Mouse (Mus musculus) cerebellum, postnatal 36 days (tissue): ENCODE results near the gene Hrh1.
A peak's percentile ranks its signal among the peaks of the same experiment; 100 is the strongest.

Source experiments
- DNase-seq, 2 experiments: peaks; one replicate each; pipeline ENCODE4 v3.0.0; 2021 to 2022; ENCODE audit warnings: mixed read lengths in 2 of 2

The Hrh1 gene

DNA sequence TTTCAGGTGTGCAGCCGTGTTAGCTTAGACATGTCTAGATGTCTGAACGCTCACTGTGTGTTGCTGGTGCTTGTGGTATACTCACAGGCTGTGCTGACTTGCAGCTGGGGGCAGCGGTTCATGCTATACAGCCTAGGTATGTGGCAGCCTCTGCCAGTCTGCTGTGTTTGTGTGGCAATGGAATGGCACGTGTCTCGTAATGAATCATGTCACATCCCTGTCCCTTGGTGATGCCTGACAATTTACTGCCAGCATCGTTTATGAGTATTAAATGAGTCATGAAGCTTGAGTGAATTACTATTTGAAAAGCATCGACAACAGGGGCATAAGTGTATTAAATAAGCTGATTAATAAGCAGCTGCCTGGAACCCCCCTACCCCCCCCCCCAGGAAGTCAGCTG is 9.3 kb downstream of the Hrh1 start:
- DNase-seq: no peak

DNA sequence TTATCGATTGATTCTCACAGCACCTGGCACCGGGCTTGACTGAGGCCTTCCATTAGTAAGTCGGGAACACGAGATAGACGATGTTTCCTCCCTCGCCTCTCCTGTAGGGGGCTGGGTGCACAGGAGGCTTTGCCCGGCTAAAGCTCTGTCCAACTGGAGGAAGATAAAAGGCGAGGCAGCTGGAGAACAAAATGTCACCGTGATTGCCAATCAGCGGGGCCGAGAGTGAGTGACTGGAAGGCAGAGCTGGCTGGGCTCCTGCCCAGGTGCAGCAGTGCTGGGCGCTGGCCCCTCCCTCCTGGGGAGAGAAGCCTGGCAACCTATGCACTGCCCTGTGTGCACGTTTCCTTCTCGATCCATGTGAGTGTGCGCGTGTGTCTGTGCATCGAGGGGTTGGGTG is 10.5 kb downstream of the Hrh1 start:
- no peak for DNase-seq

DNA sequence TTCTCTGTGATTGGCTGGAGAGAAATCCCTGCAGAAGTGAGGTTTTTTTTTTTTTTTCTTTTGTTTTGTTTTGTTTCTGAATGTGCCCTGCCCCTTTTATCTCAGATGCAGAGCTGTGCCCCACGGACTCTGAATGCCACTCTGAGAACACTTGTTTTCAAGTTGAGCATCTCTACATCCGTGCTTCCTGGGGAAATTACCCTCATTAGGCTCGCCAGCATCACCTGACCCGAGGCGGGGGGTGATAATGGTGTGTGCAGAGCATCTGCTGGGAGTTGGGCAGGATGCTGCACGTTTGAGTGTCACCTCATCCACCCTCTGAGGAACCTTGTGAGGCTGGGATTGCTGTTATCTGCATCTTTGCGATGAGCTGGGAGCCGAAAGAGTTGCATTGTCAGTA is 14.2 kb downstream of the Hrh1 start:
- DNase-seq: no peak

DNA sequence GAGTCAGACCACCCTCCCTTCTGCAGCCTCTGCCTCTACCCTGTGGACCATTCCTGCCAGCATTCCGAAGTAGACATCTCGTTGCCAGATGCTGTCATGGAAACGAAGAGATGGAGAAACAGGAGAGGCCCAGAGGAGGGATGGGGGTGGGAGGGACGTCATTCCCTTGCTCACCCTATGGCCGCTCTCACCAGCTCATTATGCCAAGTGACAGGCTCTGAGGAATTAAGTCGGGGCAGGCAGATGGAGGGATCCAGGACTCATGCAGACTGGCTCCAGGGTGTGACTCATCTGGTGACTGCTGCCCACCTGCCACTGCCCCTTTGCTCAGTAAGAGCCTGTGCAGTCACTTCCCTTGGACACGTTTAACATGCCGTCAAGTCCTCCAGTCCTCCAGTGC is 16.8 kb downstream of the Hrh1 start:
- DNase-seq: no peak

DNA sequence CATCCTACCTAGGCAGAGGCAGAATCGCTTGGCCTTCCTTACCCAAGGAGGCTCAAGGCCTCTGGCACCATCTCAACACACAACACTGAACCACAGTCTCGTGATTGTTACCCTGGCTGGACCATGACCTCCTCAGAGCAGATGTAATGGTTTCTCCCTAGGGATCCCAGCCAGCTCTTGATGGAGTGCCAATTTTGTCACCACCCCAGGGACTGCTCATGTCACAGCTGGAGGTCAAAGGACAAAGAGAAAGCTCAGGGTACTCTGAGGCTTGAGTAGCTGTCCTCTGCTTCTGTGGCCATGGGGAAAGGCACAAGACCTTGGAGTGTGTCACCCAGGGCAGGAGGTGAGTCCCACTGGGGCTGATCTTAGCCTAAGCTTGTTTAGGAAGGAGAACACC is 20.3 kb downstream of the Hrh1 start:
- no peak for DNase-seq

DNA sequence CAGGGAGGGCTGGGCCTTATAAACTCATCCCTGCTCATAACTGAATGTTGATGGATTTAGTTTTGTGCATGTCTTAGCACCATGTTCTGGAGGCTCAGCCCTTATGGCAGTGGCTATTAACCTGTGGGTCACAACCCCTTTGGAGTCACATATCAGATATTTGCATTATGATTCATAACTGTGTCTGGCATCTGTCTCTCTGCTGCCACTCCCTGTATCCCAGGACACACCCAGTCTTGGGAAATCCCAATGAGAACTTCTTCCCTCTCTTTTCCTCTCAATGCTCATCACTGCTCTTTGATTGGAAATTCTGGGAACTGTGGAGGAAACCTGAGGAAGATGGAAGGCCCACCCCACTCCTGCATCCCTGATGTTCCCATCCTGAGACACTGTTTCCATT is 23.3 kb downstream of the Hrh1 start:
- DNase-seq: no peak

DNA sequence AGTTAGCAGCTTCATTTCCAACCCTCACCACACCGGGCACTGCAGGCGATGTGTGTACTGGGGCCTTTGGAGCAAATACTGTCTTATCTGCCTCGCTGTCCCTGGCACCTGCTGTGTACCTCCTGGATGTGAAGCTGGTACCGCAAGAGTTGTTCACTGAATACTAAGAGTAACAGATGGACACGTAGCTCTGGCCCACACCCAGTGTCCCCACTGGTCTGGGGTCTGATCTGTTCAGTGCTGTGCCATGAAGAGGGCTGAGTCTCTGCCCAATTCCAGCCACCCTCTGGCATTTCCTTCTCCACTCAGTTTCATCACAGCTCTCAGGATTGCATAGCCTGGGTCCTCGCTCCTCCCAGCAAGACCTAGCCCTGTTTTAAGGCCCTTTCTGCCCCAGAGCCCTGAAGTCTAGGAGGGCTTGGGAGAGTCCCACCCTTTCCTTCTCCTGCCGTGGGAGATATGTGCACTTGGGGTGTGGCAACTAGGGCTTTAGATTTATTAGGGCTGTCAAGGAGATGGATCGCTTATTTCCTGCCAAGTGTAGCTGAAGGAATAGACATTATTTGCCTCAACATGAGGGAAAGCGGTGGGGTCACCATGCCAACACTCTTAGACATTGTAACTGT is 25.4 kb downstream of the Hrh1 start:
- DNase-seq: no peak

DNA sequence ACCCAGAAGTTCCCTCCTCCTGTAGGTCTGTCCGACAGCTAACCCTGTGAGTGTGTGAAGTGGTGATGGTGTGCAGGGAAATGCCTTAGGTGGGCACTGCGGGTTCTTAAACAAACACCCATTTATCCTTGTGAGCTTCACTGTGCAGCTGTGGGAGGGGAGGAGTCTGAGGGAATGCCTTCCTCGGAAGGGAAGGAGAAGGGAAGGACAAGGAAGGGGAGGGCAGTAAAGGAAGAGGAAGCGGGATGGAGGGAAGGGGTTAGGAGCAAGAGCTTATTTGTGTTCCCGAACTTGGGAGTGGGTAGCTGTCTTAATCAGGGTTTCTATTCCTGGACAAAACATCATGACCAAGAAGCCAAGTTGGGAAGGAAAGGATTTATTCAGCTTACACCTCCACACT is 27.6 kb downstream of the Hrh1 start:
- no peak for DNase-seq

DNA sequence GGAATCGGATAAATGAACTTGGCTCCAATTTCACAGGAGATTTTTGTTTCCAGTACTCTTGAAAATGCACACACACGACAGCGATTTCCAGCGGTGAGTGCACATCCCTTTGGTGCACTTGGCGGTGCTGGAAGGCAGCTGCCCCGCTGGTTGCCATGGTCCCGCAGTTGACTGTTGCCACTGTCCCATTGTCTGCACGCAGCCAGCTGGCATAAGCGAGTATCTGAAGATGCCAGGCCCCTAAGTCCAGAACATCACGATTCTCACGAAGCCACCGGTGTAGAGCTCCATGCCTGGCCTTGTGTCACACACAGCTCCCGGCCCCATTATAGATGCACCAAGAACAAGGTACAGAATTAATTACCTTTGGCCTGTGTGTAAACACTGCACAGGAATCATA is 29.9 kb downstream of the Hrh1 start:
- no peak for DNase-seq

DNA sequence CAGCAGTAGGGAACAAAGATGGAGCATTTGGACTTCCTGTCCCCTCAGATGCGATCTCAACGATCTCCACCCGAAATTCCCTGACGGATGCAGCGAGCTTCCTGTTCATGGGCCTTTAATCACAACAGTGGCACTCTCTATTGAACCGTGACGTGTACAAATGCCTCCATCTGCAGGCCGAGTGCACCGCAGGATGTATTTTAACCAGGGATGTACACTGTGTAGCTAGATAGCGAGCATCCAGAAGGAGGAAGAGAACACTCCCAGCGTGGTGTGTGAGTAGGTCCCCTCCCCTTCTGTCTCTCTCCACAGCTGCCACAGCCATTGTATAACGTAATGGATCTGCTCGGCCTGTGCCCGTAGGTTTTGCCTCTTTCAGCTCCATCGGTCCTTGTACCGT is 31.1 kb downstream of the Hrh1 start:
- no peak for DNase-seq

DNA sequence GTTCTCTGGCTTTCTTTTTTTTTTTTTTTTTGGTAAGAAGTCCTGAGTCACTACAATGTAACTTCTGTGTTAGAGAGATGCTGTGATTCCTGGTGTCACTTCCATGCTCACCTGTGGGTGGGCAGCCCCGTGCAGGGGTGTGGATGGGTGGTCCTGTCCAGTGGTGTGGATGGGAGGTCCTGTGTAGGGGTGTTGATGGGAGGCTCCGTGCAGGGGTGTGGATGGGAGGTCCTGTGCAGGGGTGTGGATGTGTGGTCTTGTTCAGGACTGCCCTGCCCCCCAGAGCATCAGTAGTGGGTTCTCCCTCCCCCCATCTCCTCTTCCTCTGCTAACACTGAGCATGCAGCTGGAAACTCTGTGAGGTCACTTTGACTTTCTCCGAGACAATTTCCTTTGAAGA is 34.9 kb downstream of the Hrh1 start:
- DNase-seq: no peak

DNA sequence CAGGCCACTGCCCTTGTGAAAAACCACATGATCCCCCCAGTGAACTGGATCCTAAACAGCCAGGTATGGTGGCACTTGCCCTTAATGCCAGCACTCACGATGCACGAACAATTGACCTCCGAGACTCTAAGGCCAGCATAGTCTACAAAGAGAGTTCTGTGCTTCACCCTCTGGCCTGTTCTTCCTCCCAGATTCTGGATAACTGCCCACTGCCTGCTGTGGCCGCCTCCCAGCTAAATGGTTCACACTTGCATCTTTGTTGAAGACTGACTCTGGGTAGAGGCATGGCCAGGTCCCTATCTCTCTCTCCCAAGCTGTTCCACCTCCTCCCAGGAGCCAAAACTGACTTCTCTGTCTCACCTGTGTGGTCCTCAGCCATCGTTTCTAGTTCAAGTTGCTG is 36.8 kb downstream of the Hrh1 start:
- DNase-seq: no peak

DNA sequence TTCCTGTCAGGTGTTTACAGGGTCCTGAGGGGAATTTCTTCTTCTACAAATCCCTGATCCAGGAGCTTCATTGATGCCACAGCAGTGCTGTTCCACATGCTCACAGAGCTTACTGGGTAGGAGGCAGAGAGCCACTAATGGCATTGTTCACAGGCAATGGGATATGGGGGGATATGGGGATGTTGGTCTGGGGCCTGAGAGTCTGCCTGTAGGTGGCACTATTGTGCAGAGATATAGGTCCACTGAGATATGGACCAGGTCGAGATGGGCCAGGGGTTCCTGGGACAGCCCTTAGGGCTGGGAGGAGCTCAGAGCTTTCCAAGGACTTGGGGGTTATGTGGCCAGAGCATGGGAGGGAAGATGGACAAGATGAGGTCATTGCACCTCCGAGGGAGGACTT is 42.6 kb downstream of the Hrh1 start:
- no peak for DNase-seq

DNA sequence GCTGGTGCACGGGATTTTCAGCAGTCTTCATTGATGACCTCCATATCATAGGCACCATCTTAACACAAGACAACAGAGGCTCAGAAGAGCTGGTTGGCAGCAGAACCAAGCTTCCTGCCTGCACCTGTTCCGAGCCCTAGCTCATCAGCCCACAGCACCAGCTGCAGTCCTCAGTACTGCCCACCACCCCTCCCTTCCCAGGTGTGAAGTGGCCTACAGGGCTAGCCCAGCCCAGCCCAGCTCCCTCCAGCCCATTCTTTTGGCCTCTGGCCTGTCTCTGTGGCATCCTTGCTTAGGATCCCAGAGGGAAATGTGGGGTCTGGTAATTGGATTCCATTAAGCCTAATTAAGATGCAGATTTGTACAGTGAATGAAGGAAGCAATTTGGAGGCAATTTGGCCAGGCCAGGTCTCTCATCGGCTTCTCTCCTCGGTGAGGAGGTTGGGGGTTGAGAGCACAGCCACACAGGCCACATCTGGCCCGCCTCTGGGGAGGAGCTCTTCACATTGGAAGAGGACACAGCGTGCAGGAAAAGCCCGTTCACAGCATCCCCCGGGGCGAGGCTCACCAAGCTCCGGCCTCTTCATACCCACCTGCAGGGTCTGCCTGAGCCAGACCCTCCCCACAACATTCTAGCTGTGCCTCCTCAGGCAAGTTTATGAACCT is 43.2 kb downstream of the Hrh1 start:
- DNase-seq: no peak

DNA sequence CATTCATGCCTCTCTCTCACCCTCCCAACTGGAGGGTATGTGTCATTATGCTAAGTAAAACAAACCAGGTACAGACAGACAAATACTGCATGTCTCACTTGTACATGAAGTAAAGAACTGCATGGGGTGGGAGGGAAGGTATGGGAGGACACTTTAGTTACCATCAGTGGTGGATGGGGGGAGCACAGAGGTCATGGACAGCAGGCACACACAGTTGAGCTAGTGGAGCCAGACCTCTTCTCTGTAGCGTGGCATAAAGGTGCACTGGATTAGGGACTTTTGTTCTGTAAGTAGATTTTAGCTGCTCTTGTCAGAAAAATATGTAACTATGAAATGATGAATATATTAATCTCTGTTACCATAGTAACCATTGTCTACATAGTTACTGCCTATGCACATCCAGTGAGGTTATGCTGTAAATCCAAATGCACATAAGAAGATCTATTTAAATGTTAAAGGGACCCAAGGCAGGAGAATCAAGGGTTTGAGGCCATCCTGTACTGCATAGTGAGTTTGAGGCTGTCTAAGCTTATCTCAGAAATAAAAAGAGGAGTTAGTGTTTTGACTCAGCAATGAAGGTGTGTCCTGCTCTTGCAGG is 46.6 kb downstream of the Hrh1 start:
- DNase-seq: no peak

DNA sequence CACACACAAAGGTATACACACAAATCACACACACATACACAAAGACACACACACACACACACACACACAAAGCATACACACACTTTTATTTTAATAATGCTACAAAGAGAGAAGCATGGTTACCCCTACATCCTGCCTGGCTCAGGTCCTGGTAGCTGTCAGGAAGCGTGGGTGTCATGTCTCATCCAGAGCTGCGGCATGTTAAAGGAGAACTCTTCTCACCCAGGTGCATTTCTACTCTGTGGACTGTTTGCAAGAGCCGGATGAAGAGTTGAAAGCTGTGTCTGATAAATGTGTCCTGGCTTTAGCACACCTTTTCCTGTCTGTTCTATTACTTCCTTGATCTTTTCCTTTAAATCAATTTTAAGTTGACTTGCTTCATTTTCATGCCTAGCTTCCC is 47.2 kb downstream of the Hrh1 start:
- no peak for DNase-seq

DNA sequence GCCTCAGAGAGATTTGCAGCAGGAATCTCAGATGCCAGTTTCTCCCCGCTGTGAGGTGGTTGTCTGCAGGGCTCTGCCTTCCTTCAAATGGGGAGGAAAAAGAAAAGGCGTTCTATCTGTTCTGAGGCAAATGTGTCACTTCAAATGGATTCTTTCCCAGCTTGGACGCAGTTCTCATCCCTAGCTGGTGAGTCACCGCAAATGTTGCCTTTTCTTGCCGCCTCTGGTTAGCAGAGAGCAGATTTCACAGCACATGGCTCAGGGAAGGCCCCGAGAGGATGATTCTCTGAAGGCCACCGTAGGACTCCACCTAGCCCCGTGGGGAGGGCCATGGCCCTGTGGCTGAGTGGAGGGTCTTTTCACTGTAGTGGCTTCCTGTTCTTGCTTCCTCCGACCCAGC is 51.2 kb downstream of the Hrh1 start:
- DNase-seq: no peak

DNA sequence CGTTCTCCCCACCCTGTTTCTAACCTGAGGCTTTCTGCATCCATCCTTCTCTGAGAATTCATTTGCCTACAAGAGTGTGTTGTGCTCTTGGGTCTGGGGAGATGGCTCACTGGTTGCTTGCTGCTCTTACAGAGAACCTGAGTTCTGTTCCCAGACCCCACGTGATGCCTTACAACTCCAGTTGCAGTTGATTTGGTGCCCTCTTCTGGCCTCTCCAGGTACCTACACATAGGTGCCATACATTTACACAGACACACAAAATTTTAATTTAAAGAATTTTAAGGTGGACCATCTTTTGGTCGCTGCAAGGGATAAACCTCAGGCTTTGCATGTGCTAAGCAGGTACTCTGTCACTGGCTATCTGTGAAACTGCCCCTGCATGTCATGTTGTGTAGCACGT is 57.5 kb downstream of the Hrh1 start:
- no peak for DNase-seq

DNA sequence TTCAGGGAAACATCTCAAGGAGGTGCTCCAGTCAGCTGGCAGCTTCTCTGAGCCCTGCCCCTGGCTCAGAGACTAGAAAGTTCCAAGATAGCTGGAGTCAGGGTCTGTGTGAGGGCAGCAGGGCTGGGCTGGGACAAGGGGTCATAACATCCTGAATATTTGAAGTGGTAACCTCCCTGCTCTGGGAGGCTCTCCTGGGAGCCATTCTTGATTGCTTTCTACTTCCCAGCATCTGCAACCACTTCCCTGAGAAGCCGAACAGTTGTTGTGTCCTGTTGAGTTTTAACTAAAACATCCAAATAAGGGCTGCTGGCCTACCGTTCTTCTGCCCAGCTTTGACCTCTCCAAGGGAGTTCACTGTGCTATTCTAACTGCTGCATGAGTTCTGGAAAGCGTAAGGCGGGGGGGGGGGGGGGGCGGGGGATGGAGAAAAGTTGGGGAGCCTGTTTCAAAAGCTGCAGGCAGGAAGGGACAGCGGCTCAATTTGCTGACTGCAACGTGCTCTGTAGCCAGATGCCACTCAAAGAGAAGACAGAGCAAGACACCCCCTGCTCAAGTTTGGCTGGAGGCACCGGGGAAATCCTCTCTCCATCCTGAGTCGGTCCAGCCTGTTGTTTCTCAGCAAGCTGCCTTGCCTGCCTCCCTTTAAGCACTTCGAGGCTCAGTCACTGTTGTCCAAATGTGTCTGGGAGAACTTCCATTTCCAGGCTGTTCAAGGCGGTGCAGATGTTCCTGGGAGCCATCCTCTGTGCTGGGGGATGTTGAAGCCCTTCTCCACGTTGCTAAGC is 58.7 kb downstream of the Hrh1 start:
- DNase-seq: no peak

DNA sequence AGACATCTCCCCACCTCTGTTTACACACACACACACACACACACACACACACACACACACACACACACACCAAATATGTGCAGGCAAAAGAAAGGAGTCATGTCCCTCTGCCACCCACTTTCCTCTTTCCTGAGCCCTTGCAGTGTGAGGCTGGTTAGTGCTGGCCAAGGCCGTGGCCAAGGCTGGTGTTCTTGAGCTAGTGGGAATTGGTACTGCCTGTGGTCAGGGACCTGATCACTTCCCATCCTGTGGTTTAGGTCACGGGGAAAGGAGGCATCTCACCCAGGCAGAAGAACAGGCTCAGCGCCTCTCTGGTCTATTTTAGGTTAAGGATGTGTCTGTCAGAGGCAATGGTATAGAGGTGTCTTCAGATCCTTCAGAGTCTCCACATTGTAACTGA is 59.6 kb downstream of the Hrh1 start:
- DNase-seq: no peak

DNA sequence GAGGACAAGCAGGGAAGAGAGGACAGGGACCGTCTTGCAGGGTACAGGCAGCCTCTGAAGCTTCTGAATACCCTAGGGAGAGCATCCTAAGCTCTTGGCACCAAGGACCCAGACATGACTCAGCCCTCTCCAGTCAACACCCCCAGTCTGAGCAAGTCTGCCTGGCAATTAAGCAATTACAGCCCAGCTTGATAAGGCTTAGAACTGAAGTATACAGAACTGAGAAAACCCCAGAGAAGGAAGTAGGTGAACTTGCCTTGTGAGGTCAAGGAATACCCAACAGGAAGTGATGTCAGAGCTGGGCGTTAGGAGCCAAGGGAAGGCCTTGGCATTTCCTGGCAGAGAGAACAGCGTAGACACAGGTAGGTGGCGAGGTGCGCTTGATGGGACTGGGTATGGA is 60.5 kb downstream of the Hrh1 start:
- no peak for DNase-seq

DNA sequence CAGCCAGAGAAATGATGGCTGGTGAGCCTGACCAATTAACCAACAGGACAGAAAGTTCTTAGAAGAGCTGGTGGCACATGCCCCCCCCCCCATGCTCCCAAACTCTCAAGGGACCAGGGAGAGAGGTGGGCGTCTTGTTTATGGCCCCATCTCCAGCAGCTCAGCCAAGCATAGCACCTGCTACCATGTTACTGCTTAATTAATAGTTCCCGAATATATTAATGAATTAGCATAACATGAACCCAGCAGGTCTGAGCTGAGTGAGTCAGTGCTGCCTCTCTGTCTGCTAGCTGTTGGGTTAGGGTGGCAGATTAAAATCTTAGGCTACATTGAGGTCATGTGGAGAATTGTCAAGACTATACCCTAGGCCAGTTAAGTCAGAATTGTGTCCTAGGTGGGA is 62.2 kb downstream of the Hrh1 start:
- DNase-seq: no peak

DNA sequence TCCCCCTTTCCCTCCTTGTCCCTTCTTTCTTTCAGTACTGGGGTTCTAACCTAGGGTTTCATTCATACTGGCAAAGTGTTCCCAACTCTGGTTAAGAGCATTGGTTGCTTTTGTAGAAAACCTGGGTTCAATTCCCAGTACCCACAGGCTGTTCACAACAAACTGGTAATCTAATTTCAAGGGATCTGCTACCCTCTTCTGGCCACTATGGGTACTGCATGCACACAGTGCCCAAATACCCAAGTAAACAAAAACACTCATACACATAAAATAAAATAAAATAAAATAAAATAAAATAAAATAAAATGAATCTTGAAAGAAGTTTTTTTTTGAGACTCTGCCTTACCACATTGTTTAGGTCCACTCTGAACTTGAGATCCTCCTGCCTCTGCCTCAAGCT is 63.8 kb downstream of the Hrh1 start:
- DNase-seq: peak in 1 of 2 experiments; percentile 12

DNA sequence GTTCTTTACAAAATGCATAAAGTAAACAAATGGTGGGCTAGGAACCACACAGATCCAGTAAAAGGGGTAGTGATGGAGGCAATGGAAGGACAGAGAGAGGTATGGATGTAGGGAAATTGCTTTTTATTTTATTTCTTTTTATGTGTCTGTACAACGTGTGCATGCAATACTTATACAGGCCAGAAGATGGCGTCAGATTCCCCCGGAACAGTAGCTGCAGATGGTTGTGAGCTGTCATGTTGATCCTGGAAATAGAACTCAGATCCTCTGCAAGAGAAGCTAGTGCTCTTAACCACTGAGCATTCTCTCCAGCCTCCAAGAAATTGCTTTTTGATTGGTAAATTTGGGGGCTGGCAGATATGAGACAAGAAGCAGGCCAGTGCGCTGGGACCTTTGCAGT is 65.0 kb downstream of the Hrh1 start:
- peak in 1 of 2 experiments; percentile 10 for DNase-seq
